Mouse (Mus musculus): Measurements from ENCODE around the gene Otoa.

DNA sequence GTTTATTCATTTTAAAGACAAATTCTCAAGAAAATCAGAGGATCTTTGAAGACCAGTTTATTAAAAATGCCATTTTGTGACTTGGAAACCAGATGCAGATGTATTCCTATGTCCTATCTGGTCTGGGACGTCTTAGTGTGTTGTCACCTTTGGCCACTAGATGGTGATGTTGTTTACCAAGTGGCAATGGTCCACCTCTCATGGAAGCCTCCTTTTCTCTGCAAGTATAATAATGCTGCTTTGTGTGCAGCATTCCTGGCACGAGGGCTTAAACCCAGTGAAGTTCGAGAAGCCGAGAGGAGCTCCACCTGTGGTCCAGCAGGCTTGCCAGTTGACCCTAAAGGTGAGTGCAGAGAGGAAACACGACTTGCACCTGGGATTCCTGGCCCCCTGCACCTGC is 3.6 kb upstream of the Otoa start:
- TF ChIP-seq CTCF (IDR thresholded peaks at IDR 0.05; ENCODE audit: borderline replicate concordance, control insufficient read depth, extremely low read depth, insufficient read depth, low read length, poor library complexity): peak; percentile 31; the same call in 1 of the 2 replicates
- TF ChIP-seq POLR2A (IDR thresholded peaks at IDR 0.05; ENCODE audit: control insufficient read depth, extremely low read depth, insufficient read depth, low read length, poor library complexity): no peak
